Mouse (Mus musculus) embryonic fibroblast, embryonic 13.5 days (primary cell): ENCODE results near the gene Stk38.

ENCODE experiments used
- CTCF ChIP-seq: IDR thresholded peaks from 2 replicates; pipeline ENCODE4 v1.5.1; 2011; ENCODE audit warnings: mild to moderate bottlenecking, control low read depth, low read length, moderate library complexity, borderline replicate concordance; ENCODE audit not compliant: insufficient read depth
- POLR2A ChIP-seq: IDR thresholded peaks from 2 replicates; pipeline ENCODE4 v1.6.1; 2011; ENCODE audit warnings: low read depth, mild to moderate bottlenecking, control low read depth, low read length, moderate library complexity

GRCm38 (mm10) chr17:29057361-29057890, 49.6 kb upstream of the Stk38 start:
- no peak for TF ChIP-seq CTCF
- TF ChIP-seq POLR2A = no peak
